Mouse (Mus musculus) liver, postnatal 0 days (tissue): ENCODE measurements around the gene Wsb1.
A peak's percentile ranks its signal among the peaks of the same experiment; 100 is the strongest.

Experiments
- CTCF ChIP-seq: sonication (generic); IDR thresholded peaks from 2 replicates; pipeline ENCODE4 v1.5.1; 2016; ENCODE audit warnings: antibody characterized with exemption, low read depth
- EP300 ChIP-seq: IDR thresholded peaks from 2 replicates; pipeline ENCODE4 v1.6.1; 2016; ENCODE audit warnings: antibody characterized with exemption, low read depth, mild to moderate bottlenecking

GRCm38 (mm10) chr11:79218061-79218460 lies 36.4 kb downstream of the Wsb1 start:
- TF ChIP-seq EP300 (no peak), CTCF (peak; percentile 19; the same call in 1 of the 2 replicates)
